Mouse (Mus musculus) Patski (cell line): ENCODE results near the gene Hfe2. TPM values are rescaled to one million over a fixed set of nuclear protein-coding genes. Genes with fewer than 3 reads are reported as not detected.

ENCODE experiments used
- ATAC-seq: fragments of 100-300 bp; one replicate; pipeline ENCODE4 v1.8.0; 2021
- CTCF ChIA-PET: fragments of 350-600 bp; sonication (Branson Sonifier 250); formaldehyde crosslinking; loops from one replicate; lab custom pipeline; 2022; ENCODE audit warnings: inconsistent platforms; lab: Charles Lee
- POLR2A ChIA-PET: fragments of 350-600 bp; sonication (Branson Sonifier 250); formaldehyde crosslinking; loops from one replicate; lab custom pipeline; 2022; ENCODE audit warnings: antibody characterized with exemption, inconsistent platforms; lab: Charles Lee
- DNase-seq: peaks from one replicate; pipeline ENCODE4 v3.0.0-alpha.2; 2011; ENCODE audit warnings: low read depth, low spot score
- H3K27me3 ChIP-seq: fragments of 371-371 bp; one replicate; pipeline ENCODE4 v1.5.1; 2021
- CTCF ChIP-seq: fragments of 100-300 bp; IDR thresholded peaks from one replicate; pipeline ENCODE4 v1.5.1; 2021
- in situ Hi-C: fragments of 300-500 bp; cut with MboI; formaldehyde crosslinking; loops from 3 replicates; pipeline ENCODE4 v1.11.1; 2018; ENCODE audit warnings: low pct_unique_long_range_greater_than_20kb, mixed read lengths
- polyA plus RNA-seq: library from polyadenylated mRNA; unstranded; gene quantifications from one replicate; pipeline ENCODE4 v1.2.3, GENCODE M21; 2021

The Hfe2 gene
- polyA plus RNA-seq, 1 experiment from 2014 or later: not detected

DNA sequence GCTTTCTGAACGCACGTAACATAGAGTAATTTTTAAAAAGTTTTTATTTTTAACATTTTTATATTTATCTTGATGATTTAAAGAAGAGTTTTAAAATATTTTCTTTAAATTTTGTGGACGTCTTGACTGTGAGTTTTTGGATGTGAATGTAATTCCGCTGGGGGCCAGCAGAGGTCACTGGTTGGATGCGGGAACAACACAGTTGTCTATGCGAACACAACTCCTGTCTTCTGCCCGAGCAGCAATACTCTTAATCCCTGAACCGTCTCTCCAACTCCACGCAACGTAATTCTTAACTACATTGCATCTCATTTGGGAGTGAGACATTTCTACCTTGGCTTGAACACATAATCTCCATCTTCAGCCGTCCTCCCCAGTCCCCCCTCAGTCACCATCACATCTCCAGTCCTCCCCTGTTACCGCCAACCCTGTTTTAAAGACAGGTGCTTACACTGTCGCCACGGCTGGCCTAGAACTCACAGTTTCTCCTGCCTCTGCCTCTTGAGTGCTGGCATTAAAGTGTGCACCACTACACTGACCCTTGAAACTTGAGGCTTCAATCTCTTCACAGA, 22.5 kb downstream of the Hfe2 start:
- ChIA-PET CTCF (interaction anchor here (1.0 to 20.5 kb wide), 5 partner anchors 11 to 93 kb away, joined by 3 to 312 read pairs (median 4); partner anchors contain the start of gene Gm16253), POLR2A (interaction anchor here (0.8 kb wide), 1 partner anchor 14 kb away, joined by 3 read pairs; no protein-coding TSS in a partner anchor)
- ATAC-seq (no peak), DNase-seq (no peak)
- H3K27me3 ChIP-seq: no peaks in the 10 kb centered on the region
- in situ Hi-C loops: no loop called here
- TF ChIP-seq CTCF: peak; percentile 98

DNA sequence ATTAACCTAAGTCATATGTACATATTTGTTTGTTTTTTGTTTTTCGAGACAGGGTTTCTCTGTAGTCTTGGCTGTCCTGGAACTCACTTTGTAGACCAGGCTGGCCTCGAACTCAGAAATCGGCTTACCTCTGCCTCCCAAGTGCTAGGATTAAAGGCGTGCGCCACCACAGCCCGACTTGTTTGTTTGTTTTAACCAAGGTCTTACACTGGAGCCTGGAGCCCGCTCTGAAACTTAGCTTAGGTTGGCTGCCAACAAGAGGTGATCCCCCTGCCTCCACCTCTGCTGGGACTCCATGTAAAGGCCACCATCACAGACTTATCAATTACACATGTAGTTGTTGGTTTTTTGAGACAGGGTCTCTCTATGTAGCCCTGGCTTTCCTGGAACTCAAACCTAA, 23.9 kb downstream of the Hfe2 start:
- in situ Hi-C loops: no loop called here
- CTCF ChIA-PET: interaction anchor here (20.5 kb wide), 1 partner anchor 30 kb away, joined by 312 read pairs; the partner anchor contains the start of gene Gm16253
- DNase-seq (no peak), ATAC-seq (no peak)
- no peaks in the 10 kb centered on the region for H3K27me3 ChIP-seq
- no peak for TF ChIP-seq CTCF
- POLR2A ChIA-PET: no interaction called here

DNA sequence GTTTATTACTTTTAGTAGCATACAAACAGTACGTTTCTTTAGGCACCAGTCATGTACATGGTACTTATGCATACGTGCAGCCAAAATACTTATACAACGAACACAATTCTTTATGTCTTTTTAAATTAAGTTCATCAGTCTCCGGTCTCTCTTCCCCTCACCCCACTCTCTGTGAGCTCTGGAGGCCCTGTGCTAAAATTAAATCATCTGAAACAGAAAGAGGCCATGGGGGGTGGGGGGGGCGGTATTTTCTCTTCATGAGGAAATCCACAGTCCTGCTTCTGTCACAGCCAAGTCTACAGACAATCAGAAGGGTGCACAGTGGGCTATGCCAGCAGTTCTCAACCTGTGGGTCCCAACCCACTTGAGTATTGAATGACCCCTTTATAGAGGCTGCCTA, 24.4 kb downstream of the Hfe2 start:
- POLR2A ChIA-PET: no interaction called here
- no peaks in the 10 kb centered on the region for H3K27me3 ChIP-seq
- DNase-seq: no peak
- ATAC-seq: no peak
- CTCF ChIA-PET: interaction anchor here (4.2 to 20.5 kb wide), 2 partner anchors 29 to 90 kb away, joined by 16 to 312 read pairs; partner anchors contain the start of gene Gm16253
- in situ Hi-C loops: no loop called here
- no peak for TF ChIP-seq CTCF

DNA sequence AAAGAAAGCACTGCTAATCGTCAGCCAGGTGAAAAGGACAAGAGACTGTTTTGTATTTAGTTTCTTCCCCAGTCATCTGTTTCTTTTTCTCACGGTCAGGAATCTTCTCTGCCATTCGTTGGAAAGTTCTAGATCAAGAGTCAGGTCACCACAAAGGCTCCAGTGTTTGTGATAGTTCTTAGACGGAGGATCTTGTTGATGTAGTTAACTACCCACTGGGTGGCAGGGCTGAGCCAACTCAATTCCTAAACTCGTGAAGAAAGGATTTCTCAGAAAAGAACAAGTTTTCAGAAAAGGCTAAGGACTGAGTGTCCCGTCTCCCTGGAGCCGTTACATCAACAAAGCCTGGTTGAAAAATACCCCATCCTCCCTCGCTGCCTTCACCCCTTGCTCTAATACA, 26.2 kb downstream of the Hfe2 start:
- ATAC-seq: peak; percentile 65
- DNase-seq: no peak
- TF ChIP-seq CTCF: peak; percentile 90
- no peaks in the 10 kb centered on the region for H3K27me3 ChIP-seq
- ChIA-PET POLR2A (interaction anchor here (1.0 to 1.7 kb wide), 5 partner anchors 11 to 144 kb away, joined by 4 to 8 read pairs (median 5); partner anchors contain the start of genes Gm16253 and Pias3), CTCF (interaction anchor here (0.9 to 20.5 kb wide), 13 partner anchors 9 to 157 kb away, joined by 3 to 312 read pairs (median 5); partner anchors contain the start of genes Gm16253, Nudt17 and Polr3gl)
- in situ Hi-C loops: no loop called here

DNA sequence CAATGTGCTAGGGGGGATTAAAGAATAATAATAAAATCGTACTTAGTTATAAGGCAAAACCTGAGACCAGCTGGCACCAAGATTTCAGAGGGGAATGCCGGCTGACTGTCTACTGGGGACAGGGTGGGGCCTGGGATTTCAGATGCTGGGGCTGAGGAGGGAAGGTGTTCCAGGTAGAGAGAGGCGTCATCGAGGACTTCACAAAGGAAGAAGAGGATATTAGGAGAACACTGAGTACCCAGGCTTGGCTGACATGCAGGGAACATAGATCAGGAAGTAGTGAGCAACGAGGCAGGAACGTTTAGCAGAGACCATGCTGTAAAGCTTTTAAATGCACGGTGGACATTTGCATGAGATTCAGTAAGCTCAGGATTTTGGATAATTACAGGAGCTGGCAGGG, 26.9 kb downstream of the Hfe2 start:
- H3K27me3 ChIP-seq: no peaks in the 10 kb centered on the region
- in situ Hi-C loops: no loop called here
- TF ChIP-seq CTCF: no peak
- DNase-seq (no peak), ATAC-seq (no peak)
- CTCF ChIA-PET: interaction anchor here (1.0 to 20.5 kb wide), 12 partner anchors 9 to 124 kb away, joined by 3 to 312 read pairs (median 6); partner anchors contain the start of genes Gm16253 and Polr3gl
- POLR2A ChIA-PET: interaction anchor here (0.7 to 1.7 kb wide), 7 partner anchors 9 to 588 kb away, joined by 3 to 7 read pairs (median 4); partner anchors contain the start of genes Gm16253 and Pias3

DNA sequence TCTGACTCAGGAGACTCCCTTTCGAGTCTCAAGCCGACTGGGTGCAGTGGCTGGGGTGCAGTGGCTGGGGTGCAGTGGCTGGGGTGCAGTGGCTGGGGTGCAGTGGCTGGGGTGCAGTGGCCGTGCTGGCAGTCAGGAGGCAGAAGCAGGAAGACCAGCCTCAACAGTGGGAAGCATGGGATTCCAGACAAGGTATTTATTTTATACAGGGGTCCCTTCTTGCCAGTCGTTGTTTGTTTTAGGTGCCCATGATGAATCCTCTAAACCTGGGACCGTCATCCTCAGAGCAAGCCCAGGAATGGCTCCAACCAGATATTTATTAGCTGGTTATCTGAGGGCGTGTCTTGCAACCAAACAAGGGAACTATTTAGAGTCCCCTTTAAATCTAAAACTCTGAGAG, 28.6 kb downstream of the Hfe2 start:
- TF ChIP-seq CTCF: no peak
- in situ Hi-C loops: no loop called here

DNA sequence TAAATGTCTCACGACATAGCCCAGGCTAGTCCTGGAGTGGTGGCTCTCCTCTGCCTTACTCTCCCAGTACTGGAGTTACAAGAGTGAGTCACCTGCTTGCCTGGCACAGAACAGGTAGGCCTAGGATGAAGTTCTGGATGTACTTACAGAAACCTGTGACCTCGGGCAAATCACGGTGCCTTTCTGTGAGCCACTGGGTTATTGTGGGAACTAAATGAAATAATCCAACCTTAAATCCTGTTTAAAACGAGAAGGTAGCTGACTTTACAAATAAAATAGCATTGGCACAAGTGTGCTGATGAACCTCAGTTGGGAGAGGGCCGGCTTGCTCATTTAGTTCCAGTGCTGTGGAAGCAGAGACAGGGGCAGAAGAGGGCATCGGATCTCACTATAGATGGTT, 29.3 kb downstream of the Hfe2 start:
- in situ Hi-C loops: no loop called here
- ChIA-PET CTCF (interaction anchor here (0.9 to 20.5 kb wide), 4 partner anchors 10 to 109 kb away, joined by 3 to 312 read pairs (median 3); partner anchors contain the start of gene Gm16253), POLR2A (interaction anchor here (5.0 kb wide), 1 partner anchor 22 kb away, joined by 44 read pairs; the partner anchor contains the start of gene Gm16253)
- no peak for TF ChIP-seq CTCF
- ATAC-seq (no peak), DNase-seq (no peak)
- H3K27me3 ChIP-seq: no peaks in the 10 kb centered on the region

More for the DNA sequence above, 28.6 kb downstream of the Hfe2 start:
- no peak for ATAC-seq
- DNase-seq: no peak
- ChIA-PET POLR2A (no interaction called here), CTCF (interaction anchor here (0.9 to 20.5 kb wide), 5 partner anchors 11 to 86 kb away, joined by 3 to 312 read pairs (median 16); partner anchors contain the start of gene Gm16253)
- H3K27me3 ChIP-seq: no peaks in the 10 kb centered on the region

DNA sequence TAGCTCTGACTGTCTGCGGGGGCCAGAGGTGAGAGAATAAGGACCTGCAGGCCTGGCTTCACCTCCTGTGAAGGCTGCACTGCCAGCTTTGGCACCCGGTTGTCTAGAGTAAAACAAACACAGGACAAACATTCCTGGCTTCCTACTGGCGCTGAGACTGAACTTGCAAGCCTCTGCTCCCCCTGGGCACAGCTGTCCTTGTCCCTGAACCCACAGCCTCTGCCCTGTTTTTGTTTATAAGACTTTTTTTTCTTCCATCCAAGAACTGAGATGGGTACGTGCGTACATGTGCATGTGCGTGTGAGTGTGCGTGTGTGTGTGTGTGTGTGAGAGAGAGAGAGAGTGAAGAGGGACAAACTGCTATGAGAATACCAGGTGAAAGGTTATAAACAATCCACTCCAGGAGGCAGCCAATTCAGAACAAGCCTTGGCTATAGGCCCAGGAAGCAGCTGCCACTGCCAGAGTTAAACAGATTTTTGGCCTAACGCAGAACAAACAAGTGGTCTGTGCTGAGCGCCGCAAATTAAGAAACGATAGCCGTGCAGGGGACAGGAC, 30.1 kb downstream of the Hfe2 start:
- POLR2A ChIA-PET: interaction anchor here (5.0 kb wide), 1 partner anchor 22 kb away, joined by 44 read pairs; the partner anchor contains the start of gene Gm16253
- CTCF ChIA-PET: interaction anchor here (1.2 to 20.5 kb wide), 3 partner anchors 23 to 108 kb away, joined by 3 to 312 read pairs (median 3); partner anchors contain the start of gene Gm16253
- TF ChIP-seq CTCF: no peak
- ATAC-seq (no peak), DNase-seq (no peak)
- no peaks in the 10 kb centered on the region for H3K27me3 ChIP-seq
- in situ Hi-C loops: no loop called here

DNA sequence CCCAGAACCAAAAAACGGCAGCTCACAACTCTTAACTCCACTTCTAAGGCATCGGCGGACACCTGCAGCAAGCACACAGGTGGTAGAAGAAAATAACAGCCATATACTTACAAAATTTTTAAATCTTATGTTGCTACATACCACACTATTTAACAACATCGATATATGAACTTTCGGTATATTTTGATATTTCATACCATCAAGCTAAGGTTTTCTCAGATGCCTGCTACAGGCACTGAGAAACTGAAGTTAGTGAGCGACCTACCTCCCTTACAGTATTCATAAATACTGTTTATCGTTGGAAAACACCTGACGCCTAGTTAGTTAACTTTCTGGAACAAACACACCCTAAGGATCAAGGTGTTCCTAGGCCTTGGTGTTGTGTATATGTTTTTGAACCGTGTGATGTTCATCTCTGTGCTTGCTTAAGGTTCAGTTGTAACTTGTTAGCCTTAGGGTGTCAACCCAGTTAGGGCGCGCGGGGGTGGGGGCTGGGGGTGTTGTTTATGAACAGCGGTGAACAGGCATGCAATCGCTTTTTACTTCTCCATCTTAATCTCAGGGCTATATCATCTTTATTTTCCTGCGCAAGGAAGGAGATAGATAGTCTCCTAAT, 31.1 kb downstream of the Hfe2 start:
- DNase-seq (no peak), ATAC-seq (no peak)
- ChIA-PET POLR2A (interaction anchor here (1.7 to 5.0 kb wide), 3 partner anchors 21 to 56 kb away, joined by 5 to 44 read pairs (median 9); partner anchors contain the start of genes Gm16253 and Lix1l), CTCF (interaction anchor here (1.3 to 20.5 kb wide), 2 partner anchors 14 to 22 kb away, joined by 6 to 312 read pairs; partner anchors contain the start of gene Gm16253)
- in situ Hi-C loops: no loop called here
- TF ChIP-seq CTCF: no peak
- no peaks in the 10 kb centered on the region for H3K27me3 ChIP-seq
